In the genomic region with DNA sequence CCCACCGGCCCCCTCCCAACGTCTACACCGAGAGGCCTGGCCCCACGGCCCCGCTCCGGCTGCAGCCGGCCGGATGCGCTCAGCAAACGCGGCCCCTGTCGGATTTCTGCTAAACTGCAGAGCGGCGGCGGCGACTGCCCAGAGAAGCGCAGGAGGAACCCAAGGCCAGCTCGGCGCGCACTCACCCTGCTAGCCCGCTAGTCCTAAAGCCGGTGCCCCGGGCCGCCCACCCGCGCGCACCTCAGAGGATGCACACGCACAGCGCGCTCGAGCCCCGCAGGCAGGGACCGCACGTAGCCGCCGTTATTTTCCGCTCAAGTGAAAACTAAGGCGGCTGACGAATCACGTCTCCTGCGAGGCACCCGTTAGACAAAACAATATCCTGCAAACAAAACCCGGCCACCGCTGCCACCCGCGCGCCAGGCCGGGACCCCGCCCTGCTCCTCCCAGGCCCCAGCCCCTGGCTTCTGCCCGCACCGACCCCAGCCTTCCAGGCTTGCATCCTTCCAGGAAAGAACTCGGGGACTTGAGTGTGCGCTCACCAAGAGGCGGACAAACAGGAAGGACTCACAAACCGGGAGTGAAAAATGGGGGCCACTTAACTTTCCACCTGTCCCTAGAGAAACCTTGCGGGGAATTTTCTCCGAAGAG, we compare ENCODE assay signal across 8 mouse cellular contexts. TPM values are rescaled to one million over a fixed set of nuclear protein-coding genes. Genes with fewer than 3 reads are reported as not detected.
DNase-seq lines count a peak whose midpoint lies in the region; ATAC-seq lines count a peak whose summit lies in the region.

No protein-coding gene starts in this region.

- DNase-seq in adrenal gland, adult (ENCODE audit: inconsistent age in 2 of 2, low spot score in 1 of 2), result peak; percentile 86 to 94
- peak; percentile 86 to 87 for DNase-seq in cerebellum, postnatal 36 days
- peak; percentile 50 for DNase-seq in gastrocnemius, adult 18-20 months (ENCODE audit: low spot score)
- peak; percentile 47 to 64 for DNase-seq in left cerebral cortex, adult 8-10 months (ENCODE audit: low spot score in 2 of 2)
- DNase-seq in lung, postnatal 4 days, result peak; percentile 82 to 85
- DNase-seq in right cerebral cortex, postnatal 10 days (ENCODE audit: low spot score in 2 of 2), result peak; percentile 77 to 82

- peak overlapping the region; percentile 84 for H3K9ac ChIP-seq in hindbrain, embryonic 13.5 days

- peaks cover 7% of the 10 kb centered on the region; the same call in 1 of the 2 replicates for H3K27me3 ChIP-seq in hindbrain, embryonic 13.5 days

- H3K27ac ChIP-seq in hindbrain, embryonic 13.5 days, result peak overlapping the region; percentile 91

- WGBS in hindbrain, embryonic 13.5 days, result 0% methylated on average over 57 of the region's 57 CpGs

- H3K4me3 ChIP-seq in hindbrain, embryonic 13.5 days, result peak overlapping the region; percentile 65

- ATAC-seq in hindbrain, embryonic 13.5 days (ENCODE audit: low FRiP score), result peak; percentile 76
- no peak for ATAC-seq in monocyte, adult 5-6 weeks (replicated peaks; ENCODE audit: insufficient number of reproducible peaks, low FRiP score, low TSS enrichment, poor library complexity, severe bottlenecking)

- no peaks in the 10 kb centered on the region for H3K9me3 ChIP-seq in hindbrain, embryonic 13.5 days

- H3K4me1 ChIP-seq in hindbrain, embryonic 13.5 days (replicated peaks), result peaks cover 52% of the 10 kb centered on the region

- H3K36me3 ChIP-seq in hindbrain, embryonic 13.5 days, result no peaks in the 10 kb centered on the region

- H3K4me2 ChIP-seq in hindbrain, embryonic 13.5 days, result peak overlapping the region; percentile 92

RNA-seq across cellular contexts. Expression of a gene that starts 2.9 kb away (rescaled TPM):
- total RNA-seq in gastrocnemius, adult 18-20 months (2021), result 1 to 10 TPM in 1 of 2 experiments, under 1 TPM in 1; 0.98 to 1.2 TPM
- polyA plus RNA-seq in hindbrain, embryonic 13.5 days (2015; fragmentation: Nextera tagmentation; extraction: Ambion mirVana), result 50.9 and 51.4 TPM in 2 replicates
- total RNA-seq in left cerebral cortex, adult 8-10 months (2022), result 10 to 100 TPM; 39.6 to 46.8 (median 42.0) TPM
- total RNA-seq in monocyte, adult 5-6 weeks (2017), result not detected in 3 replicates

Comparison
In these comparisons a context has a peak if more than half of its experiments do, and no peak if none do; other contexts are left out.
1. RNA of a gene that starts 2.9 kb away (total RNA-seq): 39.6 to 46.8 TPM in left cerebral cortex, adult 8-10 months; 0.98 to 1.2 TPM in gastrocnemius, adult 18-20 months and not detected in monocyte, adult 5-6 weeks; every median in the first group is over 10 times any median in the second.
2. Peak in every context shown above with its lines, with median percentiles within 50 percentile points of each other: DNase-seq.